Mouse (Mus musculus) E14TG2a.4 (cell line): Measurements from ENCODE around the gene Hoxc4.

Source experiments
- H3K27me3 ChIP-seq: 2 replicates; pipeline ENCODE4 v1.6.1; 2014; ENCODE audit warnings: low read length, control low read depth; ENCODE audit not compliant: insufficient read depth
- H3K36me3 ChIP-seq: 2 replicates; pipeline ENCODE4 v1.6.1; 2014; ENCODE audit warnings: low read length, control low read depth; ENCODE audit not compliant: insufficient read depth
- H3K4me1 ChIP-seq: replicated peaks from 2 replicates; pipeline ENCODE4 v1.6.1; 2014; ENCODE audit warnings: low read depth, low read length, control low read depth
- H3K4me3 ChIP-seq: replicated peaks from 2 replicates; pipeline ENCODE4 v1.5.1; 2014; ENCODE audit warnings: mild to moderate bottlenecking, low read length
- H3K9me3 ChIP-seq: 2 replicates; pipeline ENCODE4 v1.6.1; 2014; ENCODE audit warnings: low read length, control low read depth
- CTCF ChIP-seq: conservative IDR thresholded peaks from 2 replicates; pipeline ENCODE4 v1.5.1; 2014; ENCODE audit warnings: low read length
- NANOG ChIP-seq: IDR thresholded peaks from 2 replicates; pipeline ENCODE4 v1.6.1; 2014; ENCODE audit warnings: borderline replicate concordance, low read length, mixed read lengths
- POU5F1 ChIP-seq: IDR thresholded peaks from 2 replicates; pipeline ENCODE4 v1.6.1; 2014; ENCODE audit warnings: low read length, borderline replicate concordance

Gene Hoxc4

DNA sequence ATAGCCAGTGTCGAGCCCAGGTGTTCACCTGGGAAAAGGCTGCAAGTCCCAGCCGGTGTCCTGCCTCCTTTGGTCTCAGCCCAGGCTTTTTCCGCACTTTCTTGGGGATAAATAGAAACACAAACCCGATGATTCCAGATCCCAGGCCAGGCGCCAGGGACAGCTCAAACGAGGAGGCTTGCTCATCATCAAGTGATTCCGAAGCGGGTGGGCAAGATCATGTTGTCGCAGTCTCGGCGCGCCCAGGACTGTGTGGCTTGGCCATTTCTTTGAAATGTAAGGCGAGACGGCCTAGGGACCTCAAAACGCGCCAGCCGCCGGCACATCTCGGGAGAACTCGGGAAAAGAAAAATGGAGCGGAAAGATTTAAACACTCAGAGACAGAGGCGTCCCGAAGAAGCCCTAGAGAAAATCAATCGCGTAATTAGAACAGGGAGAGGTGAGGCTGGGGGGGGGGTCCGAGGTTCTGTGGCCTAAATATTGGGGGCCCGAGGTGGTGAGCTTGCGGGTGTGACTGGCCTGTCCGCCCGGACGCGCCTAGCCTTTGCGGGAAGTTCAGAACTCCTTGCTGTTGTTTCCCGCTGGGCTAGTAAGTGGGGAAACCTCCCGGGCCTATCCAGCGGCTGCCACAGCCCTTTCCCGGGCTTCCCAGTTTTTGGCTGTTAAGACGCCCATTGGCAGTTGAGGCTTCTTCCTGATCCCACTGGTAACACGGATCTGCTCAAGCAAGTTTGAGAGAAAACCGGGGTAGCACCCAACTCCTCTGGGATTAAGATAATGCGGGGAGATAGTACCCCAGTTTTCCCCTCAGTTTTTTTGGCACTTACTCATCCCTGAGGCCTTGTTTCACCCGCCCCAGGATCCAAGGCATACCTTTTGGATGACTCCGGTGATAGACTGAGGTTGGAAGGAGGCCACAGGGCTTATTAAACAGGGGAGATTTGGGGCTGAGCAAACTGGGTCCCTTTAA, 8.8 kb downstream of the Hoxc4 start:
- peaks cover 4% of the 10 kb centered on the region for H3K9me3 ChIP-seq
- H3K4me1 ChIP-seq, result peaks cover 23% of the 10 kb centered on the region
- TF ChIP-seq CTCF, result no peak
- no peak for TF ChIP-seq POU5F1
- TF ChIP-seq NANOG, result no peak
- H3K4me3 ChIP-seq, result peak overlapping the region; percentile 43
- H3K36me3 ChIP-seq, result no peaks in the 10 kb centered on the region
- peaks cover 92% of the 10 kb centered on the region for H3K27me3 ChIP-seq

DNA sequence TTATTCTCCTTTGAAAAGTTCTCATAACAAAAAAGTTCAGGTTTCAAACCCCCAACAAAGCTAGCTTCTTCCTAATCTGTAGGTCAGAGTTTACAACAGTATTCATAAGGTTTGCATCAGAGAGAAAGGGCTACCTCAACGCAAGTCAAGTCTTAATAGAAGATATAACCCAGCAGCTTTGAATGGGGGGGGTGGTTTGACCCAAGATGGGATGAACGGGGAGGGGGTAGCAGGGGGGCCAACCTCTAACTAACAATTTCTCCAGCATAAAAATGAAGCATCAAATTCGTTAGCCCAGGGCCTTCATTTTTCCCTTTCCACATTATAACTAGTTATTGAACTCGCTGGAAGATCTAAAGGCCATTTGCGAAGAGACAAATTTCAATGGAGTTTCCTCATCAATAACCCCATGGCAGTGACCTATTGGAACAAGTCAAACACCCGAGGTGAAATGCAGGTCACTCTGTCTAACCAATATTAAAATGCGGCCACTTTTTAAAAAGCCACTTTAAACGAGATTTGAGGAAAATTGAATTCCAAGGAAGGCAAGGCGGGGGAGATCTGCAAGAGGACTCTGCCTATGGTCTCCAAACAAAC, 10.3 kb downstream of the Hoxc4 start:
- TF ChIP-seq NANOG (no peak), CTCF (no peak), POU5F1 (no peak)
- Histone ChIP-seq H3K4me3 (no peak overlapping the region), H3K9me3 (no peaks in the 10 kb centered on the region), H3K36me3 (no peaks in the 10 kb centered on the region), H3K4me1 (peaks cover 27% of the 10 kb centered on the region), H3K27me3 (peaks cover 90% of the 10 kb centered on the region)

DNA sequence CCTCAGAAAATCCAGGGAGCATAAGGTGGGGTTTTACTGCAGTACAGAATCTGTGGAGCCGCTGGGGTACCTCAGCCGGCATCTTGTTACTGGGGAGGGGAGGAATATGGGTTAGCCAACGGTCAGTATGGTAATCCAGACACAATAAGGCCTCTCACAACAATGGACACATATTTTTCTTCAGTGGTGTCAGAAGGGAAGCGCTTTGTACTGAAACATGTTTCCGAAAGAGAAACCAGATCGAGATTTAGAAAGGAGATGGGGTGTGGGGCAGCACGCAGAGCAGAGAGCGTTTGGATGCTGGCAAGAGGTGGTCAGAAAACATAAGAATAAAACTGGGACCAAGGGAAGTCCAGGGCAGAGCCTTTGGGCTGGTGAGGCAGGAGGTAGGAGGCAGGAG, 11.4 kb downstream of the Hoxc4 start:
- H3K4me1 ChIP-seq, result peaks cover 38% of the 10 kb centered on the region
- peaks cover 90% of the 10 kb centered on the region for H3K27me3 ChIP-seq
- no peak for TF ChIP-seq CTCF
- no peak for TF ChIP-seq NANOG
- no peak for TF ChIP-seq POU5F1
- no peak overlapping the region for H3K4me3 ChIP-seq
- H3K9me3 ChIP-seq, result no peaks in the 10 kb centered on the region
- H3K36me3 ChIP-seq, result no peaks in the 10 kb centered on the region

DNA sequence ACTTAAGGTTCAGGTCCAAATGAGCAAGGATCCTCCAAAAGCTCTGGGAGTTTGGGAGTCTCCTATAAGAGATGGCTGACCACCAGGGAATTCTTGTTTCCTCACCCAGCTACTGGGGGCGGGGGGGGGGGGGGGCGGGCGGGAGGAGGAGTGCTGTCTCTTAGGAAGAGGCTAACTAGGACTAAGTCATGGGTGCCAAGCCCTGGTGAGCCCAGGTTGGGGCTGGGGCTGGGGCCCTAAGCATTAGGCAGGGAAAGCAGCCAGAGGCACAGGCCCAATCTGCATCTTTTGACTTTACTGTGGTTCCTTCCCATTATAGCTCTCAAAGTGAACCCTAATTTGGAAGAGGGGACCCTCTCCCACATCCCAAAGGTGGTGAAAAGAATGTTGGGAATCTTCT, 13.4 kb downstream of the Hoxc4 start:
- TF ChIP-seq POU5F1 (no peak), NANOG (no peak), CTCF (no peak)
- Histone ChIP-seq H3K4me3 (no peak overlapping the region), H3K27me3 (peaks cover 91% of the 10 kb centered on the region), H3K36me3 (no peaks in the 10 kb centered on the region), H3K9me3 (no peaks in the 10 kb centered on the region), H3K4me1 (peaks cover 34% of the 10 kb centered on the region)

DNA sequence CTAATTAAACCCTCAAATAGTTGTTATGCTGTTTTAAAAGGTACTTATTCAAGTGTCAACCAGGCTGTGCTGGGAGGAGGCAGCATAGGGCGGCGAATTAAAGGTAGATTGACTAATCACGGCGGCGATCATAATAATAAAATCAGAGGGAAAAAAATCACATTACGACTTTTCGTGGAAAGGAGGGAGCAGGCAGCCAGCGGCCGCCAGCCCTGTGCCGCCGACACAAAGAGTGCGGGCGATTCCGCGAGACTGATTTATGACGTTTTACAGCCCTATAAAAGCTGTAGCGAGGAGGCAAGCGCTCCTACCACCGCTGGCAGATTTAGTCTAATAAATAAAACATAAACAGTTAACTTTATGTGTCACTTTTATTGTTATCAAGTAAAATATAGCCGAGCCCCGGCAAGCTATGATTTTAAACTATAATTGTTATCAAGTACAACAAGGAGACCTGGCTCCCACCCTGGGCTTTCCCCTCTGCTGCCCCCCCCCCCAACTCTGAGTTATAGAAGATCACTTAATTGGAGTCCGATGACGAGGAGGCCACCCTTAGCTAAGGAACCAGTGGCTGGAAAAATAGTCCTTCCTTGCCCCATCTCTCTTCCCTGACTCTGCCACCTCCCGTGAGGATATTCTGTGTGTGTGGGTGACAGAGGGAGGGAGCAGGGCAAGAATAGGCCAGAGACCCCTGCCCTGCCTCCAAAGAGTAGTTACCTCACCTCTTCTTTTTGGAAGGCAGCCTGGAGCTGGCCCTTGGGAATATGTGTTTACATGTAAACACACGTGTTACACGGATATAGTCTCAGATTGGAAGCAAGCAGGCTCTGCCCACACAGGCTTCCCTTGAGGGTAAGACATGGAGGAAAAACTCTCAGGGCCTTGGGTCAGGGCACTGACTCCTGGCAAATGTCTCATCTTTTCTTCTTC, 14.2 kb downstream of the Hoxc4 start:
- TF ChIP-seq POU5F1 (no peak), CTCF (no peak), NANOG (no peak)
- peaks cover 27% of the 10 kb centered on the region for H3K4me1 ChIP-seq
- no peak overlapping the region for H3K4me3 ChIP-seq
- H3K27me3 ChIP-seq, result peaks cover 91% of the 10 kb centered on the region
- H3K9me3 ChIP-seq, result no peaks in the 10 kb centered on the region
- H3K36me3 ChIP-seq, result no peaks in the 10 kb centered on the region

DNA sequence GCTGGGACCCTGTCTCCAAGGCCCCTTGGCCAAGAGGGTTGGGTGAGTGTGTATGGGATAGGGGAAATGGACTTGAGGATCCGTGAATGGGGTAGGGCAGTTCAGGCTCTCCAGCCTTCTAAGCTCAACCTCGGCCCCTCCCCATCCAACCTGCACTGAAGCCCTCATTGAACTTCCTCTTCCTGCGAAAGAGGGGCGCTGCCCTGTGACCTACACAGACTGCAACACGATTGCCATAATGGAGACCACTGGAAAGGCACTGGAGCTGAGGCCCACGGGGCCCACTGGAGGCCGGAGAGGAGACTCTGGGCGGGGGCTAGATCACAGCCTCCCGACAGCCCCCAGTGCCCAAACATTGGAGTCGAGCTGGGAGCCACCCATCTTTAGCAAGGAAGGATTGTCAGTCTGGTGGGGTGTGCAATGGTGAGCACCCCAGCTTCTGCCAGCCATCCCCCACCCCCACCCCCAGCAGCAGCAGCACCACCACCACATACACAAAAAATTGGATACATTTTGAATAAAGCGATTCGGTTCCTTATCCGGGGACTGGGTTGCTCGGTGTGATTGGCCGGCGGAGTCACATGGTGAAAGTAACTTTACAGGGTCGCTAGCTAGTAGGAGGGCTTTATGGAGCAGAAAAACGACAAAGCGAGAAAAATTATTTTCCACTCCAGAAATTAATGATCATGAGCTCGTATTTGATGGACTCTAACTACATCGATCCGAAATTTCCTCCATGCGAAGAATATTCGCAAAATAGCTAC, 15.5 kb downstream of the Hoxc4 start:
- Histone ChIP-seq H3K4me3 (peak overlapping the region; percentile 65), H3K36me3 (no peaks in the 10 kb centered on the region), H3K4me1 (peaks cover 25% of the 10 kb centered on the region), H3K27me3 (peaks cover 91% of the 10 kb centered on the region), H3K9me3 (0 out of 2 replicates have a peak, but pooled peaks cover 9% of the 10 kb centered on the region)
- TF ChIP-seq CTCF (no peak), POU5F1 (no peak), NANOG (no peak)

DNA sequence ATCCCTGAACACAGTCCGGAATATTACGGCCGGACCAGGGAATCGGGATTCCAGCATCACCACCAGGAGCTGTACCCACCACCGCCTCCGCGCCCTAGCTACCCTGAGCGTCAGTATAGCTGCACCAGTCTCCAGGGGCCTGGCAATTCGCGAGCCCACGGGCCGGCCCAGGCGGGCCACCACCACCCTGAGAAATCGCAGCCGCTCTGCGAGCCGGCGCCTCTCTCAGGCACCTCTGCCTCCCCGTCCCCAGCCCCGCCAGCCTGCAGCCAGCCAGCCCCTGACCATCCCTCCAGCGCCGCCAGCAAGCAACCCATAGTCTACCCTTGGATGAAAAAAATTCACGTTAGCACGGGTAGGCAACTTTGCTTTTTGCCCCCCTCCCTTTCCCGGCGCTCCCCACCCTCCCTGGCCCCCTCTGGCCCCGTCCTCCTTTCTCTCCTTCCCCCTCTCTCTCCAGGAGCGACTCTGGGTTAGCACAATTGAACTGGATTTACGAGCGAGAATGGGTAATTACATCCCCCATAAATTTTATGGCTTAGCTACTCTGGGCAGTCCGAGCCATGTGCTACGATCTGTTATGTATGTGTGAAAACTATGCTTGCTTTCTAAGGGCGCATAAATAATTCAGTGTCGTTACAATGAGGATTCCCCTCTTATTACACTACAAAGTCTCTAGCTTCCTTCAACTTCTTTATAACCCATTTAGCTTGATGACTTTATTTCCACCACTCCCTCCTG, 16.2 kb downstream of the Hoxc4 start:
- TF ChIP-seq POU5F1, result no peak
- TF ChIP-seq CTCF, result no peak
- TF ChIP-seq NANOG, result no peak
- Histone ChIP-seq H3K9me3 (0 out of 2 replicates have a peak, but pooled peaks cover 9% of the 10 kb centered on the region), H3K4me3 (peak overlapping the region; percentile 65), H3K4me1 (peaks cover 25% of the 10 kb centered on the region), H3K27me3 (peaks cover 97% of the 10 kb centered on the region), H3K36me3 (no peaks in the 10 kb centered on the region)
